Mouse (Mus musculus): Measurements from ENCODE around the gene P2ry6. TPM values are rescaled to one million over a fixed set of nuclear protein-coding genes. Genes with fewer than 3 reads are reported as not detected.

Gene P2ry6
- polyA plus RNA-seq, 1 experiment from 2014 or later, result 3.2 TPM

- H3K27ac ChIP-seq, result no peak overlapping the region
- 90% methylated on average over 5 of the region's 5 CpGs for WGBS
Measured at GRCm38 (mm10) chr7:100978171-100978570, 3.7 kb upstream of the P2ry6 start.

DNA sequence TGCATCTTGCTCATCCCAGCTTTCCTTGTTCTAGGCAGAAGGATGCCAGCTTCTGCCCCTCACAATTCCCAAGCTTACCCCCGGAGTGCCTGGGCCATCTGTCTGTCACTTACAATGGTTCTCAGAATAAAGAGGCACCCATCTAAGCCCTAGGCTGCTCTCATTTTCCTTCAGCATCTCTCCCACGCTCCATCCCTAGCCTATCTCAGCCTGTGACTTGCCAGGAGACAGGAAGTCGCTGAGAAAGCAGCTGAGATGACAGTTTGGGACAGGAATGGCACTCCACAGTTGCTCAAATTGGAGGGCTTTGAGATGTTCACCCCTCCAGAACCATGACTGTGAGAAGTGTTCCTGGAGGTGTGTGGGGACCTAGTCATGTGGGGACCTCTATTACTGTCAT lies 1.6 kb downstream of the P2ry6 start:
- H3K4me2 ChIP-seq, result no peak overlapping the region

More at GRCm38 (mm10) chr7:100978171-100978570, 3.7 kb upstream of the P2ry6 start:
- Histone ChIP-seq H3K9me3 (no peaks in the 10 kb centered on the region), H3K36me3 (replicated peaks) (no peaks in the 10 kb centered on the region), H3K27me3 (replicated peaks) (peaks cover 24% of the 10 kb centered on the region), H3K4me1 (peaks cover 10% of the 10 kb centered on the region), H3K4me2 (no peak overlapping the region), H3K9ac (no peak overlapping the region), H3K4me3 (no peak overlapping the region)
- no peak for ATAC-seq (replicated peaks)

DNA sequence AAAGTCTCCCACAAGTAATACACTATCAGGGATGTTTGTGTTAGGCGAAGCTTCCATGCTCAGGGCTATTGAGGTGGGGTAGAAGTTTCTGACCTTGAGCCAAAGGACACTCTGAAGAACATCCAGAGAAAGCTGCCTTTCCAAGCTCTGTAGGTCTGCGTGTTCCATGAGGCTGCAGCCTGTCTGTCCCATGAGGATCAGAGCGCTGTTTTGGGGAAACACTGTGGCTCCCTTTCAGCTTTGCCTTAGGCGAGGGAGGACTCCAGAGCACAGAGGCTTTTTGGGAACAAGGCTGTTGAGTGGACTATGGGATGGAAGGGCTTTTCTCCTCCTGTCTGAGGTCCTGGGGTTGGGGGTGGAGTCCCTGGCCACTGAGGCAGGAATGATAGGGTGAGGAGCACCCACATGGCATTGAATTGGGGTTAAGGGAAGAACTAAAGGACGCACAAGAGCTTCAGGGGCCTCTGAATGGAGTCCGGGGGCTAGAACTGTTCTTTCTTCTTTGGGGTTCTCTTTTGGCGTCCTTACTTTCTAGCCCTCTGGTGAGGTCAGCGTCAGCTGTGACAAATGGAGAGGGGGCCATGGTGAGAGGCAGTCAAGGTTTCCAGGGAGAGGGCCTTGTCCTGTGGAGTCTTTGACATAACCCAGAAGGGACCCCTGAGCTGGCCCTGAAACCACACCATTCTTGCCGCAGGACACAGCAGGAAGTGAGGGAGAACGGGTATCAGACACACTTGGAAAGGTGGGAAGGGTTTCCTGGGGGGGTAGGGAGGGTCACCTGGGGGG lies 5.4 kb downstream of the P2ry6 start:
- Histone ChIP-seq H3K4me2 (no peak overlapping the region), H3K27me3 (replicated peaks) (peaks cover 15% of the 10 kb centered on the region), H3K27ac (no peak overlapping the region), H3K4me1 (peaks cover 1% of the 10 kb centered on the region), H3K36me3 (replicated peaks) (no peaks in the 10 kb centered on the region), H3K9ac (no peak overlapping the region), H3K4me3 (no peak overlapping the region), H3K9me3 (no peaks in the 10 kb centered on the region)
- WGBS, result 78% methylated on average over 10 of the region's 10 CpGs
- no peak for ATAC-seq (replicated peaks)

More for the DNA sequence above, 1.6 kb downstream of the P2ry6 start:
- H3K4me3 ChIP-seq, result no peak overlapping the region
- no peaks in the 10 kb centered on the region for H3K9me3 ChIP-seq
- no peak overlapping the region for H3K27ac ChIP-seq
- H3K27me3 ChIP-seq (replicated peaks), result peaks cover 31% of the 10 kb centered on the region
- H3K4me1 ChIP-seq, result peaks cover 10% of the 10 kb centered on the region
- H3K36me3 ChIP-seq (replicated peaks), result no peaks in the 10 kb centered on the region
- no peak for ATAC-seq (replicated peaks)
- H3K9ac ChIP-seq, result no peak overlapping the region
- WGBS, result 48% methylated on average over 3 of the region's 3 CpGs

- no peak for ATAC-seq (replicated peaks)
- Histone ChIP-seq H3K27me3 (replicated peaks) (peaks cover 8% of the 10 kb centered on the region), H3K4me2 (no peak overlapping the region), H3K27ac (no peak overlapping the region), H3K9me3 (no peaks in the 10 kb centered on the region), H3K36me3 (replicated peaks) (no peaks in the 10 kb centered on the region), H3K9ac (no peak overlapping the region), H3K4me1 (0 out of 2 replicates have a peak, but pooled peaks cover under 1% of the 10 kb centered on the region), H3K4me3 (no peak overlapping the region)
- WGBS, result 76% methylated on average over 6 of the region's 6 CpGs
Measured at GRCm38 (mm10) chr7:100968376-100968775, 6.1 kb downstream of the P2ry6 start.

DNA sequence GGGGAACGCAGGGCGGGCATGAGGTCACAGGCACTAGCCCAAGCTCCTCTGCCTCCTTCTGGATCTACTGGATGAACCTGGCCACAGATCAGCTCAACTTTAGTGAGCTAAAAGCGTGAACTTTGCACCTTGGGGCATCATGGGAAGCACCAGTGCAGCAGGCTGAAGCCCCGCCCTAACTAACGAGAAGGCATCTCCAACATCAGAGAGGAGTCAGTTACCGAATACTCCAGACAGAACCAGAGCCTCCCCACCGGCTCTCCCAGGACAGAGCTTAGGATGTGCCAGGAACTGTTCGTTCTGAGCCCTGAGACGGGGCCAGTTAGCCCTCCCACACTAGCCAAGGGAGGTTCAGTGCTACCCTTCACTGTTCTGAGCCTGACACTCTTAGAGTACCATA lies 6.6 kb downstream of the P2ry6 start:
- ATAC-seq (replicated peaks), result no peak
- WGBS, result 90% methylated on average over 9 of the region's 9 CpGs
- 0 out of 2 replicates have a peak, but pooled peaks cover 2% of the 10 kb centered on the region for H3K4me1 ChIP-seq
- H3K36me3 ChIP-seq (replicated peaks), result no peaks in the 10 kb centered on the region
- no peak overlapping the region for H3K4me3 ChIP-seq
- H3K9ac ChIP-seq, result no peak overlapping the region
- no peak overlapping the region for H3K27ac ChIP-seq
- H3K27me3 ChIP-seq (replicated peaks), result peaks cover 3% of the 10 kb centered on the region; the same call in 1 of the 2 replicates
- no peak overlapping the region for H3K4me2 ChIP-seq
- H3K9me3 ChIP-seq, result no peaks in the 10 kb centered on the region

DNA sequence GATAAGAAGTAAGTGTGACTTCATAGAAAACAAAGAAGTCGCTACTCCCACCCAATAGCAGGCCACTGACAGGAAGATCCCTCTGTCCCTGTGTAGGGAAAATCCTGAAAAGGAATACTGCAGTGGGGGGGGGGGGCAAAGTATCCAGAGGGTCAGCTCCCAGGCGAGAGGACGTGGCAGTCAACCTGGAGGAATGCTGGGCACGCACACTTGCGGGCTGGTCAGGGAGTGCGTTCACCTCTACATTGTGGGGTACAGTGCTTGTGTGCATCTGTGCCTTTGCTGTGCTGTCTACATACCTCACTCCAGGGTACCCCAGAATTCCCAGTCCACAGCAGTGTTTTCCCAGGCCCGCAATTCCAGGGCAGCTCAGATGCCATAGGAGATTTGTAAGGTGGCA lies 8.4 kb downstream of the P2ry6 start:
- no peak for ATAC-seq (replicated peaks)
- Histone ChIP-seq H3K4me1 (0 out of 2 replicates have a peak, but pooled peaks cover 2% of the 10 kb centered on the region), H3K27me3 (replicated peaks) (no peaks in the 10 kb centered on the region), H3K27ac (no peak overlapping the region), H3K4me2 (no peak overlapping the region), H3K4me3 (no peak overlapping the region), H3K36me3 (replicated peaks) (no peaks in the 10 kb centered on the region), H3K9me3 (no peaks in the 10 kb centered on the region), H3K9ac (no peak overlapping the region)
- 70% methylated on average over 6 of the region's 7 CpGs for WGBS

DNA sequence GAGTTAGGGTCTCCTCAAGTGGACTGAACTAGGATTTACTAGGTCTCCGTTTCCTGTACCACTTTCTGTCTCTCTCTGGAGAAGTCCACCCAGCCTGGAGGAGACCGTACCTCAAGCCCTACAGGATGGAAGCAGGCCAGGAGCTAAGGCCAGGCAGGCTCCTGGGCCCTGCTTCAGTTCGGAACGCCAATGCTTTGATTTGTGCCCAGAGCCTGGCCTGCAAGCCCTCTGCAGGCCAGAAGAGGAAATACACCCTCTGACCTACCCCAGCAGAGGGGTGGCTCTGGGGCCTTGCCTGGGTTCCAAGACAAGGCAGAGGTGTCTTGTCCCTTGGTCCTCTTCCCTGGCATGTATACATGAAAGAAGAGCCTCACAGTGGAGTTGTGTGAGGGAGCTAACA lies 9.4 kb downstream of the P2ry6 start:
- 23% methylated on average over 4 of the region's 4 CpGs for WGBS
- no peak for ATAC-seq (replicated peaks)
- Histone ChIP-seq H3K4me2 (no peak overlapping the region), H3K36me3 (replicated peaks) (no peaks in the 10 kb centered on the region), H3K27ac (no peak overlapping the region), H3K27me3 (replicated peaks) (no peaks in the 10 kb centered on the region), H3K9ac (no peak overlapping the region), H3K4me1 (0 out of 2 replicates have a peak, but pooled peaks cover 2% of the 10 kb centered on the region), H3K4me3 (no peak overlapping the region), H3K9me3 (no peaks in the 10 kb centered on the region)

GRCm38 (mm10) chr7:100964242-100964641 lies 10.2 kb downstream of the P2ry6 start:
- ATAC-seq (replicated peaks), result no peak
- Histone ChIP-seq H3K27me3 (replicated peaks) (no peaks in the 10 kb centered on the region), H3K4me3 (no peak overlapping the region), H3K4me2 (no peak overlapping the region), H3K36me3 (replicated peaks) (no peaks in the 10 kb centered on the region), H3K4me1 (0 out of 2 replicates have a peak, but pooled peaks cover 2% of the 10 kb centered on the region), H3K27ac (no peak overlapping the region), H3K9ac (no peak overlapping the region), H3K9me3 (no peaks in the 10 kb centered on the region)
- 81% methylated on average over 6 of the region's 6 CpGs for WGBS

GRCm38 (mm10) chr7:100963381-100963780 lies 11.1 kb downstream of the P2ry6 start:
- no peaks in the 10 kb centered on the region for H3K36me3 ChIP-seq (replicated peaks)
- H3K9ac ChIP-seq, result no peak overlapping the region
- H3K4me3 ChIP-seq, result no peak overlapping the region
- H3K27me3 ChIP-seq (replicated peaks), result no peaks in the 10 kb centered on the region
- 49% methylated on average over 8 of the region's 8 CpGs for WGBS
- ATAC-seq (replicated peaks), result no peak
- H3K4me2 ChIP-seq, result no peak overlapping the region
- 0 out of 2 replicates have a peak, but pooled peaks cover 2% of the 10 kb centered on the region for H3K4me1 ChIP-seq
- no peaks in the 10 kb centered on the region for H3K9me3 ChIP-seq
- no peak overlapping the region for H3K27ac ChIP-seq

GRCm38 (mm10) chr7:100961146-100961545 lies 13.3 kb downstream of the P2ry6 start:
- H3K4me3 ChIP-seq, result no peak overlapping the region
- 0 out of 2 replicates have a peak, but pooled peaks cover 2% of the 10 kb centered on the region for H3K4me1 ChIP-seq
- ATAC-seq (replicated peaks), result no peak
- no peak overlapping the region for H3K4me2 ChIP-seq
- no peaks in the 10 kb centered on the region for H3K9me3 ChIP-seq
- WGBS, result 76% methylated on average over 7 of the region's 7 CpGs
- H3K9ac ChIP-seq, result no peak overlapping the region
- H3K27me3 ChIP-seq (replicated peaks), result no peaks in the 10 kb centered on the region
- no peaks in the 10 kb centered on the region for H3K36me3 ChIP-seq (replicated peaks)
- H3K27ac ChIP-seq, result no peak overlapping the region

- Histone ChIP-seq H3K4me1 (0 out of 2 replicates have a peak, but pooled peaks cover 2% of the 10 kb centered on the region), H3K4me3 (no peak overlapping the region), H3K9me3 (no peaks in the 10 kb centered on the region), H3K36me3 (replicated peaks) (no peaks in the 10 kb centered on the region), H3K27me3 (replicated peaks) (no peaks in the 10 kb centered on the region), H3K4me2 (no peak overlapping the region), H3K27ac (no peak overlapping the region), H3K9ac (no peak overlapping the region)
- WGBS, result 85% methylated on average over 2 of the region's 2 CpGs
- no peak for ATAC-seq (replicated peaks)
Measured at GRCm38 (mm10) chr7:100960462-100960861, 14.0 kb downstream of the P2ry6 start.

GRCm38 (mm10) chr7:100958426-100958825 lies 16.0 kb downstream of the P2ry6 start:
- H3K27ac ChIP-seq, result no peak overlapping the region
- no peak overlapping the region for H3K4me2 ChIP-seq
- WGBS, result 100% methylated on average over 2 of the region's 2 CpGs

DNA sequence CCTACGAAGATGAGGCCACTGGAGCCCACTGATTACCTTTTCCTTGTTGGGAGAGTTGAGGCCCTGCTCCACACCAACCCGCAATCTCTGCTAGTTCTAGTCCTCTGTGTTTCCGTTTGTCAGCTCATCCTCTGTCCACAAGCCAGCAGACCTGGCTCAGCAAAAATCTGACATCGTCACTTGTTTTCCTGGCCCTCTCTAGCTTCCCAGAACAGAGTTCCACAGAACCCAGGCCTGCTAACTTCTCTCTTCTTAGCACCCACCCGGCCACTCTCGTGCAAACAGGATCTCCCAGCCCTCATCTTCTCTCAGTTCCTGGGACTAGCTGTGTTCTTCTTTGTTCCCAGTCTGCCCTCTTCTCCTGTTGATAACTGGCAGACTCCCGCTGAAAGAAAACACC lies 21.8 kb downstream of the P2ry6 start:
- Histone ChIP-seq H3K27ac (no peak overlapping the region), H3K9ac (no peak overlapping the region), H3K4me3 (no peak overlapping the region), H3K36me3 (replicated peaks) (no peaks in the 10 kb centered on the region), H3K4me1 (no peaks in the 10 kb centered on the region), H3K27me3 (replicated peaks) (no peaks in the 10 kb centered on the region), H3K9me3 (no peaks in the 10 kb centered on the region), H3K4me2 (no peak overlapping the region)
- WGBS, result 86% methylated on average over 7 of the region's 7 CpGs
- ATAC-seq (replicated peaks), result no peak

More at GRCm38 (mm10) chr7:100958426-100958825, 16.0 kb downstream of the P2ry6 start:
- H3K9ac ChIP-seq, result no peak overlapping the region
- no peak overlapping the region for H3K4me3 ChIP-seq
- no peak for ATAC-seq (replicated peaks)
- no peaks in the 10 kb centered on the region for H3K27me3 ChIP-seq (replicated peaks)
- H3K4me1 ChIP-seq, result 0 out of 2 replicates have a peak, but pooled peaks cover 2% of the 10 kb centered on the region
- H3K9me3 ChIP-seq, result no peaks in the 10 kb centered on the region
- H3K36me3 ChIP-seq (replicated peaks), result no peaks in the 10 kb centered on the region

All from midbrain, embryonic 15.5 days (tissue).